Mouse (Mus musculus) granulocyte monocyte progenitor cell, adult 5-6 weeks (primary cell): ENCODE data around the gene Pmfbp1. TPM values are rescaled to one million over a fixed set of nuclear protein-coding genes. Genes with fewer than 3 reads are reported as not detected.

Experiments
- ATAC-seq: replicated peaks from 2 replicates; pipeline ENCODE4 v1.8.0; 2016; ENCODE audit warnings: mild to moderate bottlenecking, moderate TSS enrichment, inconsistent platforms; ENCODE audit not compliant: poor library complexity, severe bottlenecking
- total RNA-seq, 2 experiments: library from RNA; stranded (forward) in 1 of 2; stranded (reverse) in 1 of 2; fragments of 200-712, 200-1000 nt in 1 of 2; fragments of >200 nt in 1 of 2; fragmentation: Nextera tagmentation in 1 of 2; gene quantifications; 2 replicates each; pipeline ENCODE4 v1.2.3; 2014 to 2017

Pmfbp1 gene
- total RNA-seq, 2 experiments from 2014 or later, result not detected

DNA sequence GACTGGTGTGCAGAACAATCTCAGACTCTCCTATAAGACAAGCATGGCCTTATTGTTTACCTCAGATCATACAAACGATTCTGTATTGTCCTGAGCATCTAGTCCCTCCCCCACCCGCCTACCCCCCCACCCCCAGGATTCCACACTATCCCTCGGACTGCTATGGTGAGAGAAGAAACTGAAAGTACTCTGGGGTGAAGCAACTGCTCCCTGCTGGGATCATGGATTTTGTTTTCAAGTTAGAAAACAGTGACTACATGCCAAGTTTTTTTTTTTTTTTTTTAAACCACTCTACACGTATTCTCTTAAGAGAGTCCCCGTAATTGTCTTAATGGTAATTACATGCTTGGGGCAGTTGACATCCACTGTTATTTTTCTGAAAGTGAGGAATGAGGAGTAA, 3.6 kb downstream of the Pmfbp1 start:
- ATAC-seq, result no peak

- no peak for ATAC-seq
Observed at GRCm38 (mm10) chr8:109499009-109499717, 5.3 kb downstream of the Pmfbp1 start.

- ATAC-seq, result no peak
Observed at GRCm38 (mm10) chr8:109503566-109503965, 9.7 kb downstream of the Pmfbp1 start.

GRCm38 (mm10) chr8:109505560-109505959, 11.7 kb downstream of the Pmfbp1 start:
- ATAC-seq, result no peak

DNA sequence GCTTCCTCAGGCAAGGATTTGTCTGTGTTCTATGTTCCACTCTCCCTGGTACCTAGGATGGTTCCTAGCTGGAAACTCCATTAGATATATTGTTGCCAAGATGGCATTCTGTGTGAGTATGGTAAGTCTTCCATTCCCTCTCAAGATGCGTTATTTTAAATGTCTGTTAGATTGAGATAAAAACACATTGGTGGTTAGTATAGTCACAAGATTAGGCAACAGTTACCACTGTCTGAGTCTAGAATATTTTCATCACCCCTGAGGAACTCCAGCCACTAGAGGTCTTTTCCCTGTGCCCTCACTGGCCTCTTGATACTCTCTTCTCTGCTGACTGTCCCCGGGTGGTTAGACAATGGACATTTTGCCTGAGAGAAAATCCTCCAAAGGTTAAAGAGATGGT, 30.2 kb downstream of the Pmfbp1 start:
- ATAC-seq, result no peak

GRCm38 (mm10) chr8:109535140-109535990, 41.5 kb downstream of the Pmfbp1 start:
- ATAC-seq, result peak; percentile 60

GRCm38 (mm10) chr8:109536703-109537102, 42.9 kb downstream of the Pmfbp1 start:
- ATAC-seq, result peak; percentile 82

GRCm38 (mm10) chr8:109542165-109542564, 48.3 kb downstream of the Pmfbp1 start:
- no peak for ATAC-seq

DNA sequence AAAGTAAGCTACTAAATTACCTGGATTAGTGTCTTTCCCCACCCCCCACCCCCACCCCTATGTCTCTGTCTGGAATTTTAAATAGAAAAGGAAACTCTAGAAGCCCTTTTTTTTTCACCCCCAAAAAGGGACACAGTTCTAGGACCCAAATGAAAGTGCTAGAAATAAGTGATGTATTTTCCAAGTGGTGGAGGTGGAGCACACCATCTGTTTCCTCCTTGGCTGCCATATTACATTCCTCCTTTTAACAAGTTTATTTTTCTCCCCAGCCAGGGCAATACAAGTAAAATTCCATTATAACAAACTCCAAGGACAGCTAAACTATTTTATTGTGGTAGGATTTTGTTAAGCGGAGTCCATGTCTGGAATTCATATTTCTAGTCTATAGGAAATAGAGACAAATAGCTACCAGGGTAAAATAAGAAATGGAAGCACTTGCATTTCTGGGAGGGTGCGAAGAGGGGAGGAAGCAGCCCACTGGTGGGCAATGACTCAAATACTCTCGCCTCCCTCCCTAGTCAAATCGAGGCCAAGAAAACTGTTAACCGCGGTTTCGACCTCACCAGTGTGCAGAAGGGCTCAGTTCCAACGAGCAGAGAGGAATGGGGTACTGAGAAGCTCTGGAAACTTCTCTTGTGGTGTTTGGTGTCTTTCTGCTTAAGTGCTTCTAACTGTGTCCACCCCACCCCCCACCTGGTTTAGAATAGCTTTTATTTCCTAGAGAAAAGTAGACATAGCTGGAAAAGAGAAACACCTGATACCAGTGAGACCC, 49.1 kb downstream of the Pmfbp1 start:
- ATAC-seq, result no peak

GRCm38 (mm10) chr8:109544049-109544448, 50.2 kb downstream of the Pmfbp1 start:
- ATAC-seq, result 0 out of 2 replicates have a peak, but pooled peaks have one; percentile 24

DNA sequence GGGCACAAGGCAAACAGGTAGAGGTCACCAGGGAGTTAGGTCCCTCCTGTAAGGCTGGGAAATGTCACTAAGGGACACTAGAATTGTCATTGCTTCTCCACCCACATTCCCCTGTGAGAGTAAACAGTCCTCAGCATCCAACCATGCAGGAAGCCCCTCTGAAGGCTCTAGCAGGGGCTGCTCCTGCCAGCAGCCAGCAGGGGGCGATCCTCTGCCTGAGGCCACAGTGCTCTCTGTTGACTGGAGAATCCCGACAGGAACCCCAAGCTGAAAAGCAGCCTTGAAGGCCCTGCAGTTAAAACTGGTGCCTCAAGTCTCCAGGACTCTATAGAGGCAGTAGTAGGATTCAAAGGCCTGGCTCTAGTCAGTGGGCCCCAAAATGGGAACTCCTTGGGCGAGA, 57.8 kb downstream of the Pmfbp1 start:
- ATAC-seq, result peak; percentile 47

DNA sequence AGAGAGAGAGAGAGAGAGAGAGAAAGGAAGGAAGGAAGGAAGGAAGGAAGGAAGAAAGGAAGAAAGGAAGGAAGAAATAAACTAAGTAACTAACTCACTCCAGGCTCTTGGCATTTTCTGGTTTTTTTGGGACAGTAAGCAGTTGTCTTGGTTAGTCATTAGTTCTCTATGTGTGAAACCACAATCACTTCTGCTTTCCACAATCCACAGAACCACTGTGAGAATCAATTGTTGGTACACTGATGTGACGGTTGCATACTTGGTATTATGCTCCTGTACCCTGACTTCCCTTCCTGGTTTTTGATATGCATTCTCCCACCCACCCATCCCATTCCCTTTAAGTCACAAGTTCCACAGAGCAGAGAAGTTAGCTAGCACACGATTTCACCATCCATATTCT, 70.1 kb downstream of the Pmfbp1 start:
- peak; percentile 65 for ATAC-seq

GRCm38 (mm10) chr8:109564766-109565165, 70.9 kb downstream of the Pmfbp1 start:
- ATAC-seq, result no peak

- peak; percentile 86 for ATAC-seq
Observed at GRCm38 (mm10) chr8:109565498-109566333, 71.9 kb downstream of the Pmfbp1 start, which contains the start of the genes Dhx38 and Txnl4b. Dhx38 (minus strand) TSS chr8:109565861. Txnl4b (plus strand) TSS chr8:109565892.

DNA sequence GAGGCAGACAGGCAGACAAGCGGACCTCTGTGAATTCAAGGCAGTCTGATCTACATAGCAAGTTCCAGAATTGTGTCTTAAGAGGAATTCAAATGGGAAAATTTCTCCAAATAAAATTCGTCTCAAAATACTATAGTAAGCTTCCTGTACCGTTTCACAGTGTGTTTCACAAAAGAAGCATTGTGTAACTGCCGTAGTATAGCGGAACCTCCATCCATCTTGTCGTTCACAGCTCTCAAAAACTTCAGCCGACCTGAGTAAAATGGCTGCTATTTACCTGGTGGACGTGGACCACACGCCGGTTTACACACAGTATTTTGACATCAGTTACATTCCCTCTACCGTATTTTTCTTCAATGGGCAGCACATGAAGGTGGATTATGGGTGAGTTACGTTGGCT, 77.3 kb downstream of the Pmfbp1 start:
- ATAC-seq, result 0 out of 2 replicates have a peak, but pooled peaks have one; percentile 17

DNA sequence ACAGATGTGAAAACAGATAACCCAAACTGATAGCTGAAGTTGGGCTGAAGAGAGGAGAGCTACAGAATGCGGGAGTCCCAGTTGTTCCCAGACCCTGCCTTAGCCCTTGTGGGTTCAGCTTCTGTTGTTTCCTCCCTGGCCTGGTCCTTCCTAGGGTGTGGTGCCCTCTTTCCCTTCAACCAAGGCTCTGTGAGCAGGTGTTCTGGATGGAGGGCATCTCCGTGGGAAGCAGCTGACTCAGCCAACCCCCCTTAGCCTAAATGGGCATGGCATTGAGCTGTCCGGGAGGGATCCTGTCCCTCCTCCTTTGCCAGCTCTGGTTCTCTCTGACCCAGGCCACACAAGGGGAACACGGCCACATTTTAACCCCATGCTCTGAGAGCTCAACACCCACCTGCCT, 82.5 kb downstream of the Pmfbp1 start:
- ATAC-seq, result no peak

DNA sequence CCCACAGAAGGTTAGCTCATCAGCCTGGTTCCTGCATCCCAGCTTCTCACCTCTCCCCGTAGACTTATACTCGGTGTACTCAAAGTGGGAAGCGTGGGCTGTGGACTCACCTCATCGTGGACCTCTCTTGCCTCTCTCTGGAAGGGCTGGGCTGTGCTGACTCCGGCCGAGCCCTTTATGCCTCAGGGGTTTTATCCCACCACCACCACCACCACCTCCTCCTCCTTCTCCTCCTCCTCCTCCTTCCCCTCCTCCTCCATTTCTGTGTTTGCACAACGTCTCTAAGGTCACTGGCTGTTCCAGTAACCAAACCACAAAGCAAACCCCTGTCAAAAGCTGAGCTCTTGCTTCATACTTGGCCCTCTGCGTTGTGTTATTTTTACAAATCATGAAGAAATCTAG, 85.1 kb downstream of the Pmfbp1 start, which contains the start of gene Hp:
Gene Hp (minus strand): TSS at position 273 of the 402 bp plus-strand sequence.
- ATAC-seq, result peak; percentile 85

GRCm38 (mm10) chr8:109584293-109584692, 90.5 kb downstream of the Pmfbp1 start:
- ATAC-seq, result no peak

DNA sequence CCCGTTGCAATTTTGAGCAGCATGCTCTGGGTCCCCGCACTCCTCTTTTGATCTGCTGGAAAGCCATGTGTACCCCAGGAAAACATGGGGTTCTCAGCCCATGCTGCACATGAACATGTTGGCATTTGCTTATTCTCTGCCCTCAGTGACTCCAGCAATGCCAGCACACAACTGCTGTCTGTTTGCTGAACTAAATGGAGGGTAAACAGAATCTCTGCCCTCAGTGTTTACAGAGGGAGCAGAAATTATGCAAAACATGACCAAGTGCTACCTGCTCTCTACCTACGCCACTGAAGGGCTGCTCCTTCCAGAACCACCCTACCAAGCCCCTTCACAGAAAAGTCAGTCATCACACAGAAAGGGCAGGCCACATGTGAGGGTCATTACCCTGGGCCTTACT, 91.0 kb downstream of the Pmfbp1 start:
- ATAC-seq, result no peak

DNA sequence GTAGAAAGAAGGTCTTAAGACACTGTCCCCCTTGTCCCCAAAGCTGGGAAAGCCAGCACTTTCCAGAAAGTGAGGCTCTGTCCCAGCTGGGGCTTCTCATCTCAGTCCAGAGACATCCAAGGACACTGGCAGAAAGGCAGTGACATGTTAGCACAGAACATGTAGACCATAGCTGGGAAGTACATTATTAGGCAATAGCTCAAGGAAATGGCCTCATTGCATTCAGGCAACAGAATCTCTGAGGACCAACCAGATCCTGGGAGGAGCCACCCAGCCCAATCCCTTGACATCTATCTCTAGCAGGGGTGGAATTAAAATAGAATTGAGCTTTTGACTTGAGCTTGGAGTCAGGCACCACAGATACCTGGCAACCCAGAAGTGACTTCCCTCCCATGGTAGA, 91.8 kb downstream of the Pmfbp1 start:
- peak; percentile 98 for ATAC-seq
